Mouse (Mus musculus) liver, embryonic 16.5 days (tissue): ENCODE measurements at regions not wholly inside any gene's neighbourhood (a gene's known extent, or its start where the extent isn't known, plus 50 kb on each side); places are given as distances from the start of the nearest gene placed in this dataset.

Experiments used
- ATAC-seq: fragments of 200-750 bp; cut with Nextera tagmentation; 2 replicates; pipeline ENCODE4 v1.8.0; 2017; ENCODE audit warnings: low read depth, mild to moderate bottlenecking, moderate number of reproducible peaks, moderate library complexity
- H3K27ac ChIP-seq: fragments of 300-500 bp; sonication (generic); 2 replicates; pipeline ENCODE4 v1.5.1; 2014; ENCODE audit warnings: mild to moderate bottlenecking, low read length
- H3K27me3 ChIP-seq: fragments of 300-500 bp; sonication (generic); 2 replicates; pipeline ENCODE4 v1.6.1; 2014; ENCODE audit warnings: low read depth, low read length, mixed read lengths; ENCODE audit not compliant: control insufficient read depth, insufficient read depth
- H3K36me3 ChIP-seq: fragments of 300-500 bp; sonication (generic); 2 replicates; pipeline ENCODE4 v1.6.1; 2014; ENCODE audit warnings: mild to moderate bottlenecking; ENCODE audit not compliant: control insufficient read depth, insufficient read depth
- H3K4me1 ChIP-seq: fragments of 300-500 bp; sonication (generic); 2 replicates; pipeline ENCODE4 v1.6.1; 2014; ENCODE audit warnings: low read depth, low read length, mixed read lengths; ENCODE audit not compliant: control insufficient read depth
- H3K4me2 ChIP-seq: fragments of 300-500 bp; sonication (generic); 2 replicates; pipeline ENCODE4 v1.6.1; 2014; ENCODE audit warnings: low read depth, low read length, mixed read lengths
- H3K4me3 ChIP-seq: fragments of 300-500 bp; sonication (generic); 2 replicates; pipeline ENCODE4 v1.5.1; 2014; ENCODE audit warnings: low read depth, mild to moderate bottlenecking, low read length
- H3K9ac ChIP-seq: fragments of 300-500 bp; sonication (generic); 2 replicates; pipeline ENCODE4 v1.6.1; 2014; ENCODE audit warnings: low read depth, low read length
- H3K9me3 ChIP-seq: fragments of 300-500 bp; sonication (generic); replicated peaks from 2 replicates; pipeline ENCODE4 v1.6.1; 2016; ENCODE audit warnings: low read length; ENCODE audit not compliant: control insufficient read depth
- WGBS: fragments of 180-500 bp; shearing (Covaris S2); extraction: QIAGEN DNeasy Blood & Tissue Kit; methylation state at CpG from one replicate; pipeline ENCODE4 v1.1.7; 2014; ENCODE audit not compliant: insufficient replicate concordance; 5-methylcytosine and 5-hydroxymethylcytosine counted together

GRCm38 (mm10) chr13:107931216-107931615 is 113.0 kb upstream of the Smim15 start:
- ATAC-seq = no peak
- H3K27me3 ChIP-seq = no peaks in the 10 kb centered on the region
- H3K4me2 ChIP-seq = no peak overlapping the region
- H3K4me1 ChIP-seq = no peaks in the 10 kb centered on the region
- no peak overlapping the region for H3K27ac ChIP-seq
- H3K4me3 ChIP-seq = no peak overlapping the region
- H3K9me3 ChIP-seq = no peaks in the 10 kb centered on the region
- H3K36me3 ChIP-seq = no peaks in the 10 kb centered on the region
- H3K9ac ChIP-seq = no peak overlapping the region
- 78% methylated on average over 7 of the region's 7 CpGs for WGBS

GRCm38 (mm10) chr13:107927499-107928215 is 116.6 kb upstream of the Smim15 start:
- H3K9me3 ChIP-seq = no peaks in the 10 kb centered on the region
- H3K4me3 ChIP-seq = no peak overlapping the region
- H3K27me3 ChIP-seq = no peaks in the 10 kb centered on the region
- no peaks in the 10 kb centered on the region for H3K4me1 ChIP-seq
- WGBS = 52% methylated on average over 10 of the region's 10 CpGs
- H3K27ac ChIP-seq = no peak overlapping the region
- no peak overlapping the region for H3K4me2 ChIP-seq
- ATAC-seq = no peak
- no peaks in the 10 kb centered on the region for H3K36me3 ChIP-seq
- no peak overlapping the region for H3K9ac ChIP-seq

DNA sequence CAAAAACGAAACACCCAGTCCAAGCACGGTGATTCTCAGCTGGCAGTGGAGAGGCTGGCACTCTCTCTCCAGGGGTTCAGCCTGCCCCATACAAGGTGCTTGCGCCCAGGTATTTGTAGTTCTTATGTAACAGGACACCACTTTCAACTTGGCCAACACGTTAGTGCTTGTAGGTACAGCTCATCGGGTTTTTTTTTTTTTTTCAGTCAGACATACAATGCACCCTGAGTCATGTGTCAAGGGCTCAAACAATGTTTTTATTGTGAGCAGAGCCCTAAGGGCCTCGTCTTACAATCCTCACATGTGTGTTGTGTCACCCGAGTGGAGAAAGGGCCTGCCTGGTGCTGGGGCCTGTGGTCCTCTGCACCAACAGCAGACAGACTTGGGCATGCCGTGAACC is 118.8 kb upstream of the Smim15 start:
- Histone ChIP-seq H3K27me3 (no peaks in the 10 kb centered on the region), H3K9ac (no peak overlapping the region), H3K4me3 (no peak overlapping the region), H3K4me1 (no peaks in the 10 kb centered on the region), H3K27ac (no peak overlapping the region), H3K4me2 (no peak overlapping the region), H3K9me3 (no peaks in the 10 kb centered on the region), H3K36me3 (no peaks in the 10 kb centered on the region)
- WGBS = 72% methylated on average over 8 of the region's 8 CpGs
- ATAC-seq = no peak

- no peaks in the 10 kb centered on the region for H3K4me1 ChIP-seq
- no peak overlapping the region for H3K27ac ChIP-seq
- ATAC-seq = no peak
- H3K9ac ChIP-seq = no peak overlapping the region
- WGBS = 59% methylated on average over 19 of the region's 19 CpGs
- no peak overlapping the region for H3K4me3 ChIP-seq
- H3K9me3 ChIP-seq = no peaks in the 10 kb centered on the region
- H3K4me2 ChIP-seq = no peak overlapping the region
- no peaks in the 10 kb centered on the region for H3K36me3 ChIP-seq
- H3K27me3 ChIP-seq = no peaks in the 10 kb centered on the region
These were observed 120.8 kb upstream of the Smim15 start for GRCm38 (mm10) chr13:107923129-107924114.

GRCm38 (mm10) chr13:107919403-107919802 is 124.8 kb upstream of the Smim15 start:
- no peaks in the 10 kb centered on the region for H3K36me3 ChIP-seq
- H3K4me3 ChIP-seq = no peak overlapping the region
- H3K27me3 ChIP-seq = no peaks in the 10 kb centered on the region
- ATAC-seq = no peak
- no peak overlapping the region for H3K27ac ChIP-seq
- H3K4me2 ChIP-seq = no peak overlapping the region
- no peaks in the 10 kb centered on the region for H3K4me1 ChIP-seq
- H3K9me3 ChIP-seq = no peaks in the 10 kb centered on the region
- no peak overlapping the region for H3K9ac ChIP-seq
- 63% methylated on average over 3 of the region's 3 CpGs for WGBS

GRCm38 (mm10) chr13:107918478-107918877 is 125.8 kb upstream of the Smim15 start:
- H3K9ac ChIP-seq = no peak overlapping the region
- H3K4me1 ChIP-seq = no peaks in the 10 kb centered on the region
- H3K36me3 ChIP-seq = no peaks in the 10 kb centered on the region
- no peak overlapping the region for H3K4me3 ChIP-seq
- H3K27ac ChIP-seq = no peak overlapping the region
- H3K27me3 ChIP-seq = no peaks in the 10 kb centered on the region
- WGBS = 70% methylated on average over 7 of the region's 7 CpGs
- H3K9me3 ChIP-seq = no peaks in the 10 kb centered on the region
- ATAC-seq = no peak
- H3K4me2 ChIP-seq = no peak overlapping the region

GRCm38 (mm10) chr13:107918065-107918464 is 126.2 kb upstream of the Smim15 start:
- Histone ChIP-seq H3K4me2 (no peak overlapping the region), H3K9me3 (no peaks in the 10 kb centered on the region), H3K27ac (no peak overlapping the region), H3K27me3 (no peaks in the 10 kb centered on the region), H3K4me1 (no peaks in the 10 kb centered on the region), H3K4me3 (no peak overlapping the region), H3K36me3 (no peaks in the 10 kb centered on the region), H3K9ac (no peak overlapping the region)
- ATAC-seq = no peak
- 45% methylated on average over 10 of the region's 10 CpGs for WGBS

DNA sequence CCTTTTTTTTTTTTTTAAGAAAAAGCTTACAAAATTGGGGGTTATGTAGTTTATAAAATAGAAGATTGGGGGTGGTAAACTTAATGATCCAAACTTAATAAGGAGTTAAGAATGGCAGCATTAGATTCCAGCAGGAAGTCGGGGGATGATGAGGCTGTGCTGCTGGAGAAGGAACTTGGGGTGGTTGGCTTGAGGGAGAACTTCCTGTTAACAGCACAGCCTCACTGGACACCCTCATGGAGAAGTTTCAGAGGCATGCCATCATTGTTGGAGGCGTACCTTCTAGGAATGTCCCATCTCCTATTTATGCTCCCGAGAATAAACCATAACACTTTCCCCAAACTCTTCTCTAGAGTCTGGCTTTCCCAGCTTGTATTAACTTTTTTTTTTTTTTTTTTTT is 126.7 kb upstream of the Smim15 start:
- no peak for ATAC-seq
- no peak overlapping the region for H3K4me2 ChIP-seq
- H3K4me1 ChIP-seq = no peaks in the 10 kb centered on the region
- no peak overlapping the region for H3K9ac ChIP-seq
- H3K27ac ChIP-seq = no peak overlapping the region
- WGBS = 54% methylated on average over 3 of the region's 3 CpGs
- H3K9me3 ChIP-seq = no peaks in the 10 kb centered on the region
- H3K4me3 ChIP-seq = no peak overlapping the region
- no peaks in the 10 kb centered on the region for H3K36me3 ChIP-seq
- no peaks in the 10 kb centered on the region for H3K27me3 ChIP-seq

- Histone ChIP-seq H3K4me3 (no peak overlapping the region), H3K9me3 (no peaks in the 10 kb centered on the region), H3K4me1 (no peaks in the 10 kb centered on the region), H3K27ac (no peak overlapping the region), H3K4me2 (no peak overlapping the region), H3K27me3 (no peaks in the 10 kb centered on the region), H3K36me3 (no peaks in the 10 kb centered on the region), H3K9ac (no peak overlapping the region)
- ATAC-seq = no peak
- 69% methylated on average over 7 of the region's 7 CpGs for WGBS
These were observed 134.1 kb upstream of the Smim15 start for GRCm38 (mm10) chr13:107910125-107910524.
